Mouse (Mus musculus): ENCODE data around the gene Clptm1.

The Clptm1 gene

GRCm38 (mm10) chr7:19664955-19665841 lies at the start of gene Clptm1:
Gene Clptm1 (minus strand): TSS chr7:19665033.
- DNase-seq: peak; percentile 97

- no peak for DNase-seq
Observed at GRCm38 (mm10) chr7:19713598-19713997, 48.8 kb upstream of the Clptm1 start.

GRCm38 (mm10) chr7:19713196-19713595 lies 48.4 kb upstream of the Clptm1 start:
- DNase-seq: no peak

GRCm38 (mm10) chr7:19712414-19712813 lies 47.6 kb upstream of the Clptm1 start:
- DNase-seq: no peak

GRCm38 (mm10) chr7:19710650-19711049 lies 45.8 kb upstream of the Clptm1 start:
- no peak for DNase-seq

GRCm38 (mm10) chr7:19705271-19705670 lies 40.4 kb upstream of the Clptm1 start:
- DNase-seq: no peak

- no peak for DNase-seq
Observed at GRCm38 (mm10) chr7:19704475-19704874, 39.6 kb upstream of the Clptm1 start.

- DNase-seq: no peak
Observed at GRCm38 (mm10) chr7:19702859-19703555, 38.2 kb upstream of the Clptm1 start.

- DNase-seq: peak; percentile 75
Observed at GRCm38 (mm10) chr7:19701069-19701761, 36.4 kb upstream of the Clptm1 start.

- no peak for DNase-seq
Observed at GRCm38 (mm10) chr7:19700299-19701068, 35.7 kb upstream of the Clptm1 start.

GRCm38 (mm10) chr7:19699827-19700148 lies 35.0 kb upstream of the Clptm1 start:
- DNase-seq: no peak

- peak; percentile 44 for DNase-seq
Observed at GRCm38 (mm10) chr7:19698907-19699826, 34.3 kb upstream of the Clptm1 start, which contains the start of gene Apoe. Gene Apoe (minus strand): TSS chr7:19699188.

GRCm38 (mm10) chr7:19697949-19698906 lies 33.4 kb upstream of the Clptm1 start:
- DNase-seq: no peak

- no peak for DNase-seq
Observed at GRCm38 (mm10) chr7:19696336-19696873, 31.6 kb upstream of the Clptm1 start.

GRCm38 (mm10) chr7:19695881-19696280 lies 31.0 kb upstream of the Clptm1 start:
- DNase-seq: no peak

GRCm38 (mm10) chr7:19695213-19695594 lies 30.4 kb upstream of the Clptm1 start:
- no peak for DNase-seq

GRCm38 (mm10) chr7:19694336-19695212 lies 29.7 kb upstream of the Clptm1 start:
- no peak for DNase-seq

- peak; percentile 55 for DNase-seq
Observed at GRCm38 (mm10) chr7:19693421-19693820, 28.6 kb upstream of the Clptm1 start.
